Mouse (Mus musculus): Measurements from ENCODE around the gene Dnajc17.

Gene Dnajc17

DNA sequence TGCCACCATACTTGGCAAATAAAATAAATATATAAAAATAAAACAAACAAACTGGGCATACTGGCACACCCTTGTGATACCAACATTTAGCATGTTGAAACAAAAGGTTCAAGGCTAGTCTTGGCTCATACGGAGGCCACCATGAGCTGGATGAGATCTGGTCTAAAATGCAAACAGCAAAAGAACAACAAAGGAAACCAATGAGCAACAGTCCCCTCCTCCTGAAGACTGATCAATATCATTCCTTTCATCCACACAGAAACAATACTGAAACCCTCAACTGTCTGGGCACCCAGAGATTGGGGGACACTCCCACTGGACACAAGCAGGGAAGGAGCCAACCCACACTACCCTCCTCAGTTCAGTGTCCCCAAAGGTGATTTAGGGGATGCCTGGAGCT lies 11.1 kb downstream of the Dnajc17 start:
- DNase-seq, result no peak

DNA sequence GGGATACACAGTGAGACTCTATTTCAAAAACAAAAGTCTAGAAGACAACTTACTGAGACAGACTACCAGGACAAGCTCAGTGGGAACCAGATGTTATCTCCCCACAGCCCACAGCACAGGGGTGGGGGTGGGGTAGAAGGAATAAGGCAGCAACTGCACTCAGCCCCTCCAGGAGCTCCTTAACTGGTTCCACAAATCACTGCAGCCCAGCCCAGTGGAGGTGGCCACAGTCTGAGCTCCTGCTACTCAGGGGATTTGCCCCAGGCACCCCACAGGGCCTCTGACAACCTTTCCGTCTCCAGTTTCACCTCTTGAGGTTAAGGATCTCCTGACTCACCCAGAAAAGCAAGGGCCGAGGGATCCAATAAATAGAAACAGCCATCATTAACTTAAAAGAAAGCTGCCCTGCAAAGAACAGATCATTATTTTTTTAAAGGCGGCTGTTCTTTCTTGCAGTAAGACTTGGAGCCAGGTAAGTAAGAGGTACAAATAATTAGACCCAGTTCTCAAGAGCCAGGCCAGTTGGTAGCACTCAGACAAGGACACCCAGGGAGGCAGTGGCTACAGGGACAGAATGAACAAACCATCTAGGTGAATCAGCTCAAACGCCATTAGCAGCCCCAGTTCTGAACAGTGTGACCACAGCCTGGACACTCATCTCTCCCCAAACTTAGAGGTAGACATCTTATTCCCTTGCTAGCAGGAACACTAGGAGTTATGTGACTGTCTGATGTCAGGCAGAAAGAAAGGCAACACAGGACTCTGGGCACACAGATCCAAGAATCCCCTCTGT lies 12.1 kb downstream of the Dnajc17 start:
- DNase-seq, result no peak

DNA sequence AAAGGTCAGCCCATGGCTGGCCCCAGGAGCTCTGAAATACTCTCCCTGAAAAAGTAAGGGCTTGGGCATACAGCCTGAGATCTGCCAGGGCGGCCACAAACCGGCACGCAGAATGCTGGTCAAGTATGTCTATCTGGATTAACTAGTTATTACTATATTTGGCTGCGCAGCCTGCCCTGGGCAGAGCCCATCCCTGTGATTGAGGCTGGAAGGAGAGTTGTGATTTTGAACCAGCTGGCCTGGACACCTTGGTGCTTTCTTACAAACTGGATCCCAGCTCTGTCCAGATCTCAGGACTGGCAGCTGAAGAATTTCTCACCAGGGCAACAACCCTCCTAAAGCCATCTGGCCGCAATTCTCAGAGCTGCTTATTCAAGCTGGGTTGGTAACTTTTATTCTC lies 14.5 kb downstream of the Dnajc17 start:
- DNase-seq, result no peak

DNA sequence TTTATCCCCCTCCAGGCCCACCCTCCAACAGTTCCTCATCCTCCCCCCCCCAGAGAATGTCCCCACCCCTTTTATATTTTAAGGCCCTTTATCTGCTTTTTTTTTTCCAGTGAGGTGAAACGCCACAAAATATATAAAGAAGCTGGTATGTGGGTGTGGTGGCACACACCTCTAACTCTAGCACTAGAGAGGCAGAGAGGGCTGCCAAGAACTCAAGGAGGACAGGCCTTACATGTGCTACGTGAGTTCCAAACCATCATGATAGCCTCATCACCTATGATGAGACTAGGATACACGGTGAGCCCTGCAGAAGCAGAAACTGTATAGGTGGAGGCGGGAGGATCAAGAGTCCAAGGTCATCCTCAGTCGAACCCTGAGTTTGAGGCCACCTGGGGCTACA lies 17.6 kb downstream of the Dnajc17 start:
- no peak for DNase-seq

DNA sequence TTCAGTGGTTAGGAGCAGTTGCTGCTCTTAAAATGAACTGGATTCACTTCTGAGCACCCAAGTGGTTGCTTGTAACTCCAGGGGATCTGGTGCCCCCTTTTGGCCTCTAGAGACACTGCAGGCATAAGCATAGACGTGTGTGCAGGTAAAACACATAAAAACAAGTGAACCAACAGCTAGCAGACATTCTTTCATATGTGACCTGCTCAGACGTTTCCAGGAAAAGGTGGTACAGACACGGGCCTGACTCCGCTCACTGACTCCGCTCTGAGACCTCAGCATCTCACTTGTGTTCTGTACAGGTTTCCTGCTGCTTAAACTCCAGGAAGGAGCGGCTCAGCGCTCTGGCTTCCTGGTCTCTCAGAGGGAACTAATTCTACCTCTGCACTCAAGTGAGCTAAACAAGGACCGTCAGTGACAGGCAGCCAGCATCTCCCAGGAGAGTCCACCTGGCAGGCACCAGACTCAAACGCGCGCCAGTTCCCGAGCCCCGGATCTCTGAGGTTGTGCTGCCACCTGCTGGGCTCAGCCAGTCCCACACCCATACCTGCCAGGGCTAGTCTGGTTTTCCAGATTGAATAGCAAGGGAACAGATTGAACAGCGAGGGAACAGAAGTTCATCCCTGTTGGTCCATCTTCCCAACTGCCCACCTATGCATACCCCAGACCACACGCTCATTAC lies 19.4 kb downstream of the Dnajc17 start:
- peak; percentile 51 to 64 for DNase-seq

DNA sequence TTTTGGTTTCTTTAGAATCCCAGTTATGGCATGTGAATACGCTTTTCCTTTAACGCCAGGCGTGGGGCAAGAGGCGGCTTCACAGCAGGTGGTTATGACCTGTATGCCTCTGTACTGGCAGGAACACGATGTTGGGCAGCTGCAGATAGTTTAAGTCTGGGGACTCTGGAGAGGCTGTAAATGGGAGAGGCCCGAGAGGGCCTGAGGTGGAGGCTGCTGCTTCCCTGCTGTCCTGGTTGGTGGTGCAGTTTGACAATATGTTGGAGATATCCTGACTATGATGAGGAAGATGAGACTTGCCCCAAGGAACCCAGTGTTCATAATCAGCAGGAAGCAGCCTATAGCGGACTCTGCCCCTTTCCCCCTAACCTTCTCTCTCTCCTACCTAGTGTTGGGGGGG lies 25.7 kb downstream of the Dnajc17 start:
- DNase-seq, result no peak

DNA sequence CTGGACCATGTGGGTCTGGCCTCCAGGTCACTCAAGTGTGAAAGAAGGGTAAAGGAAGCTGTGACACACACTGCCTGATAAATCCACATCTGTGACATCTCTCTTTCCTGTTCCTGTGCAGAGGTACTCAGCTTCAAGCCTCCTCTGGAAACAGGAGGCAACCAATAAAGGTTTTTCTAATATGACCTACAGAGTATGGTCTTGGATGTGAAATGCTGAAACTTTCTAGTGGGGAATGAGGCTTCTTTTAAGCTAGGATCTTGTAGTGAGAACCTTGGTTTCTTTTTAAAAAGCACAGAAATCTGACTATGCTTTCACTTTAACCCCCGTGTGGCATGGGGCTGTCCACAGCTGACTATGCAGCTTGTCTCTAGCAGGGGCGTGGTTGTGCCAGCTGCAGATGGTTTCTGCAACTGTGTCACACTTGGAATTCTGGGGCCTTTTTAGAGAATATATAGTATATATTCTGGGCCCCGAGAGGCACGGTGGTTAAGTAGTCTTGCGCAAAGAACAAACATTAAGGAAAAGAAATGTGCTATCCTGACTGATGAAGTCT lies 31.1 kb downstream of the Dnajc17 start:
- no peak for DNase-seq

DNA sequence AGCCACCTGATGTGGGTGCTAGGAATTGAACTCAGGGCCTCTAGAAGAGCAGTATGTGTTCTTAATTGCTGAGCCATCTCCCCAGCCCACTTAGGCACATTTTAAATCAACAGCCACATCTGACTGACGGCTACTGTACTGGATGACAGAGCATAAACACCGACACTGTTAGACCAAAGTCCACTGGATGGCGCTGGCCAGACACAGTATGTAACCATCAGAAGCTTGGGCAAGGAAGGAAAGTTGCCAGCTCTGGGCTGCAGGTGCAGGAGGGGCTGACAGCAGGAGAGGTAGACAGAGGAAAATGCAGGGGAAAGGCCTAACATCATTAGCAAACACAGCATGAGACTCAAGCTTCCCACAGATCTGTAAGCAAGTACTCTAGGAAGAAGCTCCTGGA lies 31.8 kb downstream of the Dnajc17 start:
- no peak for DNase-seq

DNA sequence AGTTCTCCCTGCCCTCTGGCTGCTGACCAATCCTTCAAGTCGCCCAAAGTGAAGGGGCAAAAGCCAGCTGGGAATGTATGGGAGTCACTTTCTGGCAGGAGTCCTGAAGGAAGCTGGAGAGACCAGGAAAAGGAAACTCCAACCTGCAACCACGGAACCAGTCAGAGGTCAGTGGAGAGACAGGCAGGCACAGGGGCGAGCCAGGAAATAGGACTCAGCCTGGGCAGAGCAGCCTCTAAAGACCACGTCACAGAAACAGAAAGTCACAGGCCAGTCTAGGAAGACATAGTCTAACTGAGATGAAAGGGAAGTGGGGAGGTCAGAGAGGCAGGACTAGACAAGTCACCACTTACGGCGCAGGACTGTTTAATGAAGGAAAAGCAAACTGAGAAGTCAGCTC lies 33.0 kb downstream of the Dnajc17 start:
- DNase-seq, result no peak

DNA sequence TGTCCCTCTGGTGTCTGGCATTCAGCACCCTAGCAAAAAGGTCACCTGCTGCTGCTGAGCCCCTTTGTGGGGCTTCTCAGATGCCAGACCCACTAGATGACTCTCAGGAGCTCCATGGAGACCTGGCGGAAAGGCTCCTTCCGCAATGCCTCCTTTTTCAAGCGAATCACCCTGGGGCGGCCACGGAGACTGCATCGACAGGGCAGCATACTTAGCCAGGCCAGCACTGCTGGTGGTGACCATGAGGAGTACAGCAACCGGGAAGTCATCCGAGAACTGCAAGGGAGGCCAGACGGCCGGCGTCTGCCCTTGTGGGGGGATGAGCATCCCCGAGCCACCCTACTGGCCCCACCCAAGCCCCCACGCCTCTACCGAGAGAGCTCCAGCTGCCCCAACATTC lies 33.7 kb downstream of the Dnajc17 start:
- no peak for DNase-seq

DNA sequence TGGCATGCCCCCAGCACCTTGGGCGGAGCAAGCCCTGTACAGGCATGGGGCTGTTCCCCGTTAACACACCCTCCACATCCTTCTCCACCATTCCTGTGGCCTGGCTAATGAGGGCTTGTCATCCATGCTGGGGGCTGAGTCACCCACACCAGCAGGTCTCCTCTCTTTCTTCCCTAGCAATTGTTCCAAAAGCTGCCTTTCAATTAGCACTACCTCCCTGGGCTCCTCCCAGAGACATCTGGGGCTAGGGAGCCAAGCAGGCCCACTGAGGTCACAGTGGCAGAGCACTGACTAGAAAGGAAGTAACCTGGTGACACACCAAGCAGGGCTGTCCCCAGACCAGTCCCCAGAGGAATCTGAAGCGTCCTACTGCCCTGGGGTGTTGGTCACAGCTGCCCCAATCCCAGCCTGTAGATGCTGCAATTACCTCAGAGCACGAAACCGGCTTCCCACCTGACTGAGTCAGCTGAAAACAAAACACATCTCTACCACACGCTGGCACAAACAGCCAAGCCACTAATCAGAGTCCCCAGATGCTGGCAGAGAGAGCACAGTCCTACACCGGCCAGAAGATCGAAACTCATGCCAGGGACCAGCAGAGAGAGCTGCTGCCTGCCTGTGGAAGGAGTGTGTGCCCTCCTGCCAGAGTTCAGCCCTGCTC lies 34.5 kb downstream of the Dnajc17 start, which contains the start of gene Gm14137:
TSS of gene Gm14137 (plus strand) at position 519 of the 661 bp plus-strand sequence.
- DNase-seq, result no peak

DNA sequence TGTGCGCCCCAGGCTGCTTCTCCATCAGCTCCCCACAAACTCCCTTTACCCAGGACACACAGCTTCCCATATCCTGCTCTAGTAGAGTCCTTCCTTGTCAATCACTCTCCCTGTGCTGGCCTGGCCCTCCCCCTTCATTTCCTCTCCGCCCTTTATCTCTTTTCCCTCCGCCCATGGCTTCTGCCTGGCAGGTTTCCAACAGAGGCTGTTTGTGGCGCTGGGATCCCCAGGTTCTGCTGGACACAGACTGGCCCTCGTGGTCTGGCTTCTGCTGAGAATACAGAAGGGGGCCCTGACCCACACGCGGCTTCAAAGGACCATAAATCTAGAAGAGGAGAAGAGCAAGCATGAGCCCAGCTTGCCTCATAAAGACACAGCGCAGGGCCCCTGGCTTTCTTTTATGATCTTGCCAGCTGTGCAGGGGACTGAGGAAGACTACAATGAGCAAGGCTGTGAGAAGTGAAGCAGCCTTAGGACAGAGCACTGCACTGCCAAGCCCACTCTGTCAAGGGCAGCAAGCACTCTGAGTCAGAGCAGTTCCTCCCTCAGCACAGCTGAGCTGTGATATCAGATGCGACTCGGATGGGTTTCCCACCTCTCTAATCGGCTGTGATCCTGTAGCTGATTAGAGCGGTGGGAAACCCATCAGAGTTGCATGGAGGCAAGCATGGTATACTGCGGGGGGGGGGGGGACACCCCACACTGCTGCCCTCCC lies 35.6 kb downstream of the Dnajc17 start:
- DNase-seq, result no peak

DNA sequence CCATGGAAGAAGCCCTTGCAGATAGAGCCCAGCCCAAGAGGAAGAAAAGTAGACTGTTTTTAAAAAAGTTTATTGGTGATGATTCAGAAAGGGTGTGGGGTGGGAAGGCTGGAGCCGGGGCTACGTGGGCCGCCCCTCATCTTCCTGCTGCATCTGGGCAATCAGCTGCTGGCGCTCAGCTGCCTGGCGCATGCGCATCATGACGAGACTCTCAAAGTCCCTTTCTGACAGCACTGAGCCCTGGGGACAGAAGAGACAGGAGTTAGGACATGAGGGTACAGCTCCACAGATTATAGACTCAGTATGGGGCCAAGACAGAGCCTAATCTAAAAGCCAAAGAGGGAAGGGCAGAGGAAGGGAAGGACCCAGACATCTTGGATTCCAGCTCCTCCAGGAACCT lies 36.1 kb downstream of the Dnajc17 start:
- DNase-seq, result no peak

DNA sequence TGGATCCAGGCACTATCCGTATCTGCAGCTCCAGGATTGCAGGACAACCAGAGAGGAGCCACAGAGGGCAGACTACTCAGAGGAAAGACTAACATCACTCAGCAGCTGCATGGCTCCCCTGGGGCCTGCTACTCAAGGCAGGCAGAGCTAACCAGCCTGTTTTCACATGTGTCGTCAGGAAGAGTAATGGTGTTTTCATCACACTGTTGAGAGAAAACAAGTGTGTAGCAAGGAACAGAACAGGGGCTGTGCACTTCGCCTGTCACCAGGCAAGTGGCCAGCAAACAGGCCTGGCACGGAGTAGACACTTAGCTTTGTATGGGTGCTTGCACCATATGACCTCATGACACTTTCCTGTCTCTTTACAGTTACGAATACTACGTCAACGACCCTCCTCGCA lies 37.0 kb downstream of the Dnajc17 start:
- no peak for DNase-seq

DNA sequence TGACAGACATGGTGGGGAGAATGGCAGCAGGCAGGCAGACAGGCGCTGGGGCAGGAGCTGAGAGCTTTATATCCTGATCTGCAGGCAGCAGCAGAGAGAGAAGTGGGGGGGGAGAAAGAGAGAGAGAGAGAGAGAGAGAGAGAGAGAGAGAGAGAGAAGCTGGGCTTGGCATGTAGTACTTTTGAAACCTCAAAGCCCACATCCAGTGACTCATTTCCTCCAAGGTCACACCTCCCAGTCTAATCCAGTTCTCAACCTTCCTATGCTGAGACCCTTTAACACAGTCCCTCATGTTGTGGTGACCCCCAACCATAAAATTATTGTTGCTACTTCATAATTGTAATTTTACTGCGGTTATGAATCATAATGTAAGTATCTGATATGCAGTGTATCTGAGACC lies 38.3 kb downstream of the Dnajc17 start:
- no peak for DNase-seq

DNA sequence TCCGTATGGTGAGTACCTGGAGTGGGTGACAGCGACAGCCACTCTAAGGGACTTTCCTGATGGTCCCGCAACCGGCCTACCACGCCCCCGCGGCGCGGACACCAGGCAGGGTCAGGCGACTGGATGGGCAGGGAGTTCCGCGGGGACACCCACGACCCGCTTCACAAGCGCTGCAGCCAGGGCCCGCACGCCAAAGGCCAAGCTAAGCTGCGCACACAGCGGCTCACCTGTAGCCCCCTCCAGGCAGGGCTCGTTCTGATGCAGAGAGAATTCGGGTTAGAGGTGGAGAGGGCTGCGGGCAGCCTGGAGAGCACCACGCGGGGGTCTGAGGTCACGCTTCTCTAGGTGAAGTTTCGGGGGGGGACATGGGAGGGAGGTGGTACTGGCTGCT lies 40.7 kb downstream of the Dnajc17 start:
- DNase-seq, result no peak

DNA sequence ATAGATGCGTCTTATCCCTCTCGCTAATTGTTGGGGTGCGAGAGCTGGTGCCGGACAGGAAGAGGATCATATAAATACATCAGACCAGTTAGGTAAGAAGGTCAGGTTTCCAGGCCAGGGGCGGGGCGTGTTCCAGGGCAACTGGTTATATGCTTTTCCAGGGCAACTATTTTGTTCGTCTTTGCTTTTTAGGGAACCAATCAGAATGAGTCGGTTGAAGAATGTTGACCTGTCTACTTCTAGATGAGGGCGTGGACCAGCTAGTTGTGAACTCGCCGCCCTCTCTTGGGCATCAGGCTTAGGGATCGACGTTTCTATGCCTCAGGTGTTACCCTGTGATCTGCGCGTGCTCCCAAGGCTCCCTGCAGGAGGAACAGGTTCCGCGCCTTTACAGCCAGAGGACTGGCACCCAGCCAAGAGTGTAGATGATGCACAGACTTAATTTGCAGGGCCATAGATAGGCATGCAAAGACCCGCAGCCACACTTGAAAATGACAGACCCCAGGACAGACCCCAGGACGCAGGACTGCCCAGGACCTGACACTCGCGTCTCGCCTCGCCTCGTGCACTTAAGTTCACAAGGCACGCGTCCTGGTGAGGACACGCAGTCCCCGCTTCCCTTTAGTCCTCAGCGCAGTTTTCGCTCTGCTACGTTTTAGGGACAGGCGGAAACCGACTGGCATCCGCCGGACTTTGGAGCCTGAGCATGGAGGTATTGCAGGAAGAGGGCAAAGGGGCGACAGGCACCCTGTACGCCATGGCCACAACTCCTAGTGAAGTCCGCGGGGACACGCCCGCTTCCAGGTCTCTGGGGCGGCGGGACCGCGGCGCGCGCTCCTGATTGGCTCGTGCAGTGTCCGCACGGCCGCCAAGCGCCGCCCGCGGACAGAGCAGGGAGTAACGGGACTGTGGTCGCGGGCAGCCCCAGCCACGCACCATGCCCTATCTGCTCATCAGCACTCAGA lies 41.4 kb downstream of the Dnajc17 start, which contains the start of gene Gchfr:
TSS of gene Gchfr (plus strand) at position 873 of the 965 bp plus-strand sequence.
- no peak for DNase-seq

DNA sequence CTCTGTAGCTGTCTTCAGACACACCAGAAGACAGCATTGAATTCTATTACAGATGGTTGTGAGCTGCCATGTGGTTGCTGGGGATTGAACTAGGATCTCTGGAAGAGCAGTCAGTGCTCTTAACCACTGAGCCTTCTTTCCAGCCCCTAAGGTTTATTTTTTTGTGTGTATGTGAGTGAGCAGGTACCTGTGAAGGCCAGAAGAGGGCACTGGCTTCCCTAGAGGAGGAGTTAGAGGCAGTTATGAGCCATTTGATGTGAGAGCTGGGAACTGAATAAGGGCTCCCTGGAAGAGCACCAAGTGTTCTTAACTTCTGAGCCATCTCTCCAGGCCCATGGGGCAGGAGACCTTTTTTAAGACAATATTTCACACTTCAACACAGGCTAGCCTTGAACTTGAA lies 43.2 kb downstream of the Dnajc17 start:
- DNase-seq, result no peak

DNA sequence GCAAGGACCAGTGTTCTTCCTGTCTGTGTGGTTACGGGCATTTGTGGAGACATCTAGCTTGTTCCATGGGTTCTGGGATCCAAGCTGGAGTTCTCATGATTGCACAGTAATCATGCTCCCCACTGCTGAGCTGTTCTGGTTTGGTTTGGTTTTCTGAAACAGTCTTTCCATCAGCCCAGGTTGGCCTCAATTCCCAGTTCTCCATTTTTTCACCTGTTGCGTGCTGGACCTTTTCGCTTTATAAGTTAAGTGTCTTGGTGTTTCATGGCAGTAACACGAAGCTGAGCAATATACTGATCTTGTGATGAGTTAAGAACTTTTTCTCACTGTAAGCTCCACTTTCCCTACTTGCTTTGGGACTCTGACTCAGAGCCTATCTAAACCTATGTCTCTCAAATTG lies 44.6 kb downstream of the Dnajc17 start:
- DNase-seq, result no peak

DNA sequence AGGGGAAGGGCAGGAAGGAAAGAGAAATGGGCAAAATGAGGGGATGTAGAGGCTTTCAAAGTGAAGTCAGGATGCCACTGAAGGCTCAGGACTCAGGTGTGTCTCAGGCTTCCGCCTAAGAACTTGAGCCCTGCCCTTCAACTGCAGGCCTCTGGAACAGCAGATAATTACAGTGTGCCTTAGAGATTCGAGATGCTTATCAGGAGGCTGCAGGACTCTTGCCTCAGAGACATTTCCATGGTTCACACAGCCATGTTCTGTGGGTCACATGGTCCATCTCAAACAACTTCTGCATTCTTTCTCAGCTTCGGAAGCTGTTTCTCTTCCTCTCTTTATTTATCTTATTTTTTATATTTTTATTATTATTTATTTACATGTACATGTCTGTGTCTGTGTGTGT lies 45.5 kb downstream of the Dnajc17 start:
- no peak for DNase-seq

DNA sequence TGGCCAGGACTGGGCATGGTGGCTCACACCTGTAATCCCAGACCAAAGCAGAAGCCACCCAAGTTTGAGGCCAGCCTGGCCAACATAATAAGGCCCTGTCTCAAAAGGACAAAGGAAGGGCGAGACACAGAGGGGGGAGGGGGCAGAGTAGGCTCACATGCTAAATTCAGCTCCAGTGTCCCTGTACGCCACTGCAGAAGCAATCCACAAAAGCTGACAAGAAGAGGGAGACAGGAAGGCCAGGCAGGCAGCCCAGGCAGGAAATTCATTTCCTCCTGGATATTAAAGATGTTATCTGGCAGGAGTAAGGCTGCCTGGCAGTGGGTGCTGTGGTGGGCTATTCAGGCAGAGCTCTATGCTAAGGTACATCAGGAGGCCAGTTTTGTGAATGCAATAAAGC lies 47.3 kb downstream of the Dnajc17 start:
- no peak for DNase-seq

DNA sequence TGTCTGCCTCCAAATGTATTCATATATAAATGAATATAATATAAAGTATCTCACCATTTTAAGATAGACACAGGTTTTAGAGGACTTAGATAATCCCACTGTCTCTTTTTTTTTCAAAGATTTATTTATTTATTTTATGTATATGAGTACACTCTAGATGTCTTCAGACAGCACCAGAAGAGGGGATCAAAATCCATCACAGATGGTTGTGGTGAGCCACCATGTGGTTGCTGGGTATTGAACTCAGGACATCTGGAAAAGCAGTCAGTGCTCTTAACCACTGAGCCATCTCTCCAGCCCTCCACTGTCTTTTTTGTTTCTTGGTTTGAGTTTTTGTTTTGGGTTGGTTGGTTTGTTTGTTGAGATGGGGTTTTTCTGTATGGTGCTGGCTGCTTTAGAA lies 50.8 kb downstream of the Dnajc17 start:
- DNase-seq, result no peak

Measured in thymus, adult 18-20 months (tissue).